Comparison of ENCODE assay signal across 8 mouse cellular contexts in the genomic region with DNA sequence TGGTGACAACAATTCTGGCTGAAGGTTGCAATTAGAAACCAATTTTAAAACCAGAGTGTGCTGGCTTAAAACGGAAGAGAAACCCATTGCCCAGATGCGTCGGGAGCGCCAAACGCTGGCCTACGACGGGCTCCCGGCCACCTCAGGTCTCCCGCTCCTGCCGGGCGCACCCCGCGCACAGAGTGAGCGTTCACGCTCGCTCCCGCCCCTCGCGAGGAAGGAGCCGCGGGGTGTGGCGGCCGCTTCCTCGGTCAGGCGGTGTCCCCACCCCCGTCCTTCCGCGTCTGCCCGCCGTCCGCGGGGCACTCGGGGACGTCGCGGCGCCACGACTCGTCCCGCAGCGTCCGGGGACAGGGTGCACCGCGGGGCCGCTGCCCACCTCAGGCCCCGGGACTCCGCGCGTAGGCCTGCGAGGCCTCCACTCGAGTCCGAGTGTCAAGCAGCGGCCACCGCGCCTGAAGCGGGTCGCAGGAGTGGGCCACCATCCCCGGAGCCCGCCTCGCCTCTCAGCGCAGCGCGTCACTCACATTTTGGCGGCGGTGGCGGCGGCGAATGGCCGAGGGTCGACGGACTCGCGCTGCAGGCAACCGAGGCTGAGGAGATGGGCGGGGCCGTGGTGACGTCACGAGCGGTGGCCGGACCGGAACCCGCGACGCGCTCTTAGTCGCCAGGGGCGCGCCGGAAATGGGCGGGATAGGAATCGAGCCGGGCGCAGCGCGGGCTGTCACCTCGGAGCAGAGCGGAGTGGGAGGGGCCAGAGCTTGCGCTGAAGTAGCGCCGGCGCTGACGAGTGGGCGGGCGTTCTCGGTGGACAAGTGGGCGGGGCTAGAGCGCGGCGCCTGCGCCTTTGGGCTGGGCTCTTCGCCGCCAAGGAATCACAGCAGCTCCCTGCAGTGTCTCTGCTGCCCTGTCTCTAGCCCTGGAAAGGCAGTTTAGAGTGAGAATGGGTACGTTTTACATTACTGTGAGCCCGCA. TPM values are rescaled to one million over a fixed set of nuclear protein-coding genes. Genes with fewer than 3 reads are reported as not detected.
DNase-seq lines count a peak whose midpoint lies in the region; ATAC-seq and TF ChIP-seq lines count a peak whose summit lies in the region.

TSS of gene Vamp3 (minus strand) at position 617 of the 975 bp plus-strand sequence.

- WGBS in embryonic facial prominence, embryonic 14.5 days: under 1% methylated on average over 50 of the region's 114 CpGs
- under 1% methylated on average over 114 of the region's 114 CpGs for WGBS in heart, adult 2 months
- WGBS in limb, embryonic 13.5 days: under 1% methylated on average over 104 of the region's 114 CpGs
- WGBS in midbrain, embryonic 16.5 days: under 1% methylated on average over 106 of the region's 114 CpGs

- peak within 1 kb of the TSS; percentile 61 for H3K4me2 ChIP-seq in embryonic facial prominence, embryonic 14.5 days (ENCODE audit: low read depth, low read length)
- H3K4me2 ChIP-seq in limb, embryonic 13.5 days (replicated peaks): peak within 1 kb of the TSS; percentile 77
- peak within 1 kb of the TSS; percentile 74 for H3K4me2 ChIP-seq in midbrain, embryonic 16.5 days (ENCODE audit: low read length)

- peaks cover 4% of the 10 kb centered on the region; the same call in 1 of the 2 replicates for H3K9me3 ChIP-seq in embryonic facial prominence, embryonic 14.5 days (ENCODE audit: control insufficient read depth, low read length)
- H3K9me3 ChIP-seq in limb, embryonic 13.5 days: peaks cover 7% of the 10 kb centered on the region; the same call in 1 of the 2 replicates
- no peaks in the 10 kb centered on the region for H3K9me3 ChIP-seq in midbrain, embryonic 16.5 days (replicated peaks; ENCODE audit: control insufficient read depth, low read length, poor library complexity, severe bottlenecking)

- peak; percentile 97 for DNase-seq in 3T3-L1 (ENCODE audit: low read depth, low spot score)
- peak; percentile 95 for DNase-seq in adrenal gland, postnatal 4 days (ENCODE audit: low spot score in 2 of 2)
- peak; percentile 100 for DNase-seq in embryonic facial prominence, embryonic 14.5 days (ENCODE audit: low spot score)
- peak; percentile 99 for DNase-seq in heart, adult 2 months
- peak; percentile 98 to 99 for DNase-seq in kidney, adult 8-10 months
- peak; percentile 98 to 100 for DNase-seq in spleen, postnatal 10 days (ENCODE audit: low spot score in 2 of 2)

- 0 out of 2 replicates have a peak, but pooled peaks cover 4% of the 10 kb centered on the region for H3K4me1 ChIP-seq in embryonic facial prominence, embryonic 14.5 days (ENCODE audit: control insufficient read depth, insufficient read depth, low read length)
- peaks cover 6% of the 10 kb centered on the region for H3K4me1 ChIP-seq in heart, adult 2 months (ENCODE audit: control insufficient read depth, insufficient read depth, low read length)
- peaks cover 14% of the 10 kb centered on the region for H3K4me1 ChIP-seq in limb, embryonic 13.5 days
- peaks cover 18% of the 10 kb centered on the region for H3K4me1 ChIP-seq in midbrain, embryonic 16.5 days (ENCODE audit: control insufficient read depth, insufficient read depth, low read length)

- TF ChIP-seq EP300 in heart, adult 2 months (IDR thresholded peaks at IDR 0.05; ENCODE audit: insufficient read depth, low read depth, low read length): peak; percentile 77; the same call in 1 of the 2 replicates

- TF ChIP-seq CTCF in heart, adult 2 months (IDR thresholded peaks at IDR 0.05): no peak

- H3K9ac ChIP-seq in embryonic facial prominence, embryonic 14.5 days (ENCODE audit: low read depth, low read length): peak within 1 kb of the TSS; percentile 97
- H3K9ac ChIP-seq in heart, adult 2 months (ENCODE audit: low read depth, low read length): peak within 1 kb of the TSS; percentile 95
- H3K9ac ChIP-seq in limb, embryonic 13.5 days: peak within 1 kb of the TSS; percentile 84
- H3K9ac ChIP-seq in midbrain, embryonic 16.5 days (ENCODE audit: low read depth, low read length): peak within 1 kb of the TSS; percentile 95

- TF ChIP-seq POLR2A in heart, adult 2 months (IDR thresholded peaks at IDR 0.05; ENCODE audit: insufficient read depth, low read depth, low read length): peak; percentile 80

- H3K79me2 ChIP-seq in heart, adult 2 months (replicated peaks; ENCODE audit: control insufficient read depth, insufficient read depth, low read length): peaks cover 11% of the 10 kb centered on the region

- H3K36me3 ChIP-seq in embryonic facial prominence, embryonic 14.5 days (ENCODE audit: control insufficient read depth, insufficient read depth, low read length): peaks cover 31% of the 10 kb centered on the region
- H3K36me3 ChIP-seq in heart, adult 2 months (ENCODE audit: control insufficient read depth, insufficient read depth, low read length): peaks cover 27% of the 10 kb centered on the region
- peaks cover 24% of the 10 kb centered on the region for H3K36me3 ChIP-seq in limb, embryonic 13.5 days
- H3K36me3 ChIP-seq in midbrain, embryonic 16.5 days (ENCODE audit: control insufficient read depth, insufficient read depth, low read length): peaks cover 15% of the 10 kb centered on the region

- H3K27me3 ChIP-seq in embryonic facial prominence, embryonic 14.5 days (replicated peaks; ENCODE audit: control insufficient read depth, insufficient read depth, low read length): no peaks in the 10 kb centered on the region
- no peaks in the 10 kb centered on the region for H3K27me3 ChIP-seq in heart, adult 2 months (ENCODE audit: control insufficient read depth, insufficient read depth, low read length)
- no peaks in the 10 kb centered on the region for H3K27me3 ChIP-seq in limb, embryonic 13.5 days
- no peaks in the 10 kb centered on the region for H3K27me3 ChIP-seq in midbrain, embryonic 16.5 days (ENCODE audit: control insufficient read depth, insufficient read depth, low read depth, low read length)

- peak within 1 kb of the TSS; percentile 95 for H3K27ac ChIP-seq in embryonic facial prominence, embryonic 14.5 days (replicated peaks; ENCODE audit: low read depth, low read length)
- H3K27ac ChIP-seq in heart, adult 2 months: peak within 1 kb of the TSS; percentile 97
- H3K27ac ChIP-seq in limb, embryonic 13.5 days: peak within 1 kb of the TSS; percentile 87
- H3K27ac ChIP-seq in midbrain, embryonic 16.5 days (ENCODE audit: low read length): peak within 1 kb of the TSS; percentile 95

- intact Hi-C loops in heart, adult 2 months (cut with DNase I): no loop called here

- peak within 1 kb of the TSS; percentile 97 for H3K4me3 ChIP-seq in embryonic facial prominence, embryonic 14.5 days (ENCODE audit: low read depth, low read length)
- H3K4me3 ChIP-seq in heart, adult 2 months: peak within 1 kb of the TSS; percentile 93
- H3K4me3 ChIP-seq in limb, embryonic 13.5 days: peak within 1 kb of the TSS; percentile 75
- H3K4me3 ChIP-seq in midbrain, embryonic 16.5 days (ENCODE audit: low read depth, low read length): peak within 1 kb of the TSS; percentile 92

- ATAC-seq in embryonic facial prominence, embryonic 14.5 days (ENCODE audit: low read depth): peak; percentile 99
- peak; percentile 99 for ATAC-seq in limb, embryonic 13.5 days (ENCODE audit: low FRiP score, low read depth)
- peak; percentile 99 for ATAC-seq in midbrain, embryonic 16.5 days

RNA-seq across cellular contexts. Expression of gene Vamp3, which starts in this region (rescaled TPM):
- 10 to 100 TPM; 90.2 to 93.8 TPM for total RNA-seq in adrenal gland, postnatal 4 days (2021)
- polyA plus RNA-seq in embryonic facial prominence, embryonic 14.5 days (2014; fragmentation: Nextera tagmentation; extraction: Ambion mirVana): 51.7 and 54.5 TPM in 2 replicates
- total RNA-seq in heart, adult 2 months (2021): 10 to 100 TPM; 47.8 to 63.1 TPM
- 38.0 and 77.6 TPM in 2 replicates for polyA plus RNA-seq in heart, adult 2 months (2012; rRNA removed)
- 114 and 117 TPM in 2 replicates for polyA plus RNA-seq in limb, embryonic 13.5 days (2015; fragmentation: Nextera tagmentation; extraction: Ambion mirVana)
- 45.7 and 49.8 TPM in 2 replicates for polyA plus RNA-seq in midbrain, embryonic 16.5 days (2015; fragmentation: Nextera tagmentation; extraction: Ambion mirVana)

Comparison
In these comparisons a context has a peak if more than half of its experiments do, and no peak if none do; other contexts are left out.
1. Peak in every context shown above with its lines: DNase-seq, ATAC-seq, H3K4me3 ChIP-seq and H3K27ac ChIP-seq.